Mouse (Mus musculus): Measurements from ENCODE around the gene Nmnat3. TPM values are rescaled to one million over a fixed set of nuclear protein-coding genes. Genes with fewer than 3 reads are reported as not detected.

Nmnat3 gene
- polyA plus RNA-seq, 1 experiment, result not detected

GRCm38 (mm10) chr9:98466709-98467108 is 179.5 kb downstream of the Nmnat3 start:
- Histone ChIP-seq H3K4me3 (ENCODE audit: insufficient read depth, low read depth, low read length) (no peak overlapping the region), H3K4me1 (ENCODE audit: control insufficient read depth, insufficient read depth, low read length) (no peaks in the 10 kb centered on the region), H3K27ac (ENCODE audit: insufficient read depth, low read depth, low read length) (no peak overlapping the region)
- TF ChIP-seq CTCF (IDR thresholded peaks at IDR 0.05; ENCODE audit: insufficient read depth, low read depth, low read length) (no peak), POLR2A (IDR thresholded peaks at IDR 0.05; ENCODE audit: insufficient read depth, low read depth, low read length) (no peak)
- WGBS, result 80% methylated on average over 2 of the region's 2 CpGs

Other genes with a start within 250 kb of the Nmnat3 start
- gene Rbp1, start 135.5 kb downstream of the Nmnat3 start, polyA plus RNA-seq (2012; ENCODE audit: insufficient read depth, insufficient read length, low replicate concordance, missing spikeins), result not detected in 2 replicates
- gene Rbp2, start 198.7 kb downstream of the Nmnat3 start, polyA plus RNA-seq (2012; ENCODE audit: insufficient read depth, insufficient read length, low replicate concordance, missing spikeins), result not detected in 2 replicates

Data from olfactory bulb, adult 2 months (tissue).